Mouse (Mus musculus): ENCODE results near the gene Onecut1.

Onecut1 gene

GRCm38 (mm10) chr9:74912619-74913376 is 51.1 kb downstream of the Onecut1 start:
- no peak for DNase-seq

GRCm38 (mm10) chr9:74915611-74916010 is 53.9 kb downstream of the Onecut1 start:
- DNase-seq, result no peak

- no peak for DNase-seq
Observed at GRCm38 (mm10) chr9:74920450-74920849, 58.7 kb downstream of the Onecut1 start.

GRCm38 (mm10) chr9:74921422-74921821 is 59.7 kb downstream of the Onecut1 start:
- DNase-seq, result no peak

GRCm38 (mm10) chr9:74922884-74923283 is 61.2 kb downstream of the Onecut1 start:
- DNase-seq, result no peak

- no peak for DNase-seq
Observed at GRCm38 (mm10) chr9:74923291-74923977, 61.7 kb downstream of the Onecut1 start.

GRCm38 (mm10) chr9:74925220-74925769 is 63.6 kb downstream of the Onecut1 start:
- DNase-seq, result no peak

- no peak for DNase-seq
Observed at GRCm38 (mm10) chr9:74929981-74930423, 68.3 kb downstream of the Onecut1 start.

GRCm38 (mm10) chr9:74930653-74931052 is 68.9 kb downstream of the Onecut1 start:
- DNase-seq, result no peak

GRCm38 (mm10) chr9:74935289-74935688 is 73.6 kb downstream of the Onecut1 start:
- DNase-seq, result no peak

GRCm38 (mm10) chr9:74937761-74938160 is 76.0 kb downstream of the Onecut1 start:
- DNase-seq, result no peak

- no peak for DNase-seq
Observed at GRCm38 (mm10) chr9:74938670-74939534, 77.2 kb downstream of the Onecut1 start.
